Mouse (Mus musculus): Measurements from ENCODE around the gene Pik3r3.

GRCm38 (mm10) chr4:116185083-116185482, 36.3 kb upstream of the Pik3r3 start:
- TF ChIP-seq CTCF (IDR thresholded peaks at IDR 0.05; ENCODE audit: borderline replicate concordance, insufficient read depth, low read length) (no peak), POLR2A (IDR thresholded peaks at IDR 0.05; ENCODE audit: low read depth, low read length) (no peak)
